Mouse (Mus musculus): ENCODE data around the gene Icam5. TPM values are rescaled to one million over a fixed set of nuclear protein-coding genes. Genes with fewer than 3 reads are reported as not detected.
A peak's percentile ranks its signal among the peaks of the same experiment; 100 is the strongest.
"Not testable (repeated sequence)": the region's sequence is repeated elsewhere in the genome, so short reads cannot be mapped to it uniquely, and the experiment has no call there.

Icam5 gene
- total RNA-seq, 2 experiments from 2014 or later: 203 to 239 TPM

GRCm38 (mm10) chr9:21033136-21033535 lies 1.3 kb downstream of the Icam5 start:
- peak; percentile 67 to 69 for DNase-seq (ENCODE audit: low spot score in 2 of 2)

GRCm38 (mm10) chr9:21034481-21035085 lies 2.7 kb downstream of the Icam5 start:
- DNase-seq (ENCODE audit: low spot score in 2 of 2): no peak

GRCm38 (mm10) chr9:21035586-21035985 lies 3.7 kb downstream of the Icam5 start:
- DNase-seq (ENCODE audit: low spot score in 2 of 2): peak in 1 of 2 experiments; percentile 12

- no peak for DNase-seq (ENCODE audit: low spot score in 2 of 2)
Measured at GRCm38 (mm10) chr9:21036161-21036560, 4.3 kb downstream of the Icam5 start.

GRCm38 (mm10) chr9:21036666-21037065 lies 4.8 kb downstream of the Icam5 start:
- DNase-seq (ENCODE audit: low spot score in 2 of 2): peak; percentile 21 to 47

- DNase-seq (ENCODE audit: low spot score in 2 of 2): peak in 1 of 2 experiments; percentile 51
Measured at GRCm38 (mm10) chr9:21037481-21037891, 5.6 kb downstream of the Icam5 start.

GRCm38 (mm10) chr9:21039779-21040178 lies 7.9 kb downstream of the Icam5 start:
- no peak for DNase-seq (ENCODE audit: low spot score in 2 of 2)

GRCm38 (mm10) chr9:21041308-21041707 lies 9.4 kb downstream of the Icam5 start:
- DNase-seq (ENCODE audit: low spot score in 2 of 2): peak; percentile 71 to 80

- no peak for DNase-seq (ENCODE audit: low spot score in 2 of 2)
Measured at GRCm38 (mm10) chr9:21043563-21043962, 11.7 kb downstream of the Icam5 start.

- not testable (repeated sequence) for DNase-seq (ENCODE audit: low spot score in 2 of 2)
Measured at GRCm38 (mm10) chr9:21044785-21045184, 12.9 kb downstream of the Icam5 start.

GRCm38 (mm10) chr9:21045235-21045634 lies 13.4 kb downstream of the Icam5 start:
- DNase-seq (ENCODE audit: low spot score in 2 of 2): no peak

- DNase-seq (ENCODE audit: low spot score in 2 of 2): no peak
Measured at GRCm38 (mm10) chr9:21051578-21051977, 19.7 kb downstream of the Icam5 start.

GRCm38 (mm10) chr9:21062928-21063327 lies 31.1 kb downstream of the Icam5 start:
- peak; percentile 77 to 81 for DNase-seq (ENCODE audit: low spot score in 2 of 2)

GRCm38 (mm10) chr9:21067006-21067684 lies 35.3 kb downstream of the Icam5 start, which contains the start of gene Zglp1:
Gene Zglp1 (minus strand): TSS chr9:21067093.
- DNase-seq (ENCODE audit: low spot score in 2 of 2): no peak

GRCm38 (mm10) chr9:21072641-21073040 lies 40.8 kb downstream of the Icam5 start:
- no peak for DNase-seq (ENCODE audit: low spot score in 2 of 2)

- DNase-seq (ENCODE audit: low spot score in 2 of 2): peak; percentile 93
Measured at GRCm38 (mm10) chr9:21073044-21073840, 41.4 kb downstream of the Icam5 start, which contains the start of the genes Gm49373 and Fdx1l. Gene Gm49373 (minus strand): TSS chr9:21073096. Gene Fdx1l (minus strand): TSS chr9:21073614.

GRCm38 (mm10) chr9:21074173-21074572 lies 42.3 kb downstream of the Icam5 start:
- no peak for DNase-seq (ENCODE audit: low spot score in 2 of 2)

- DNase-seq (ENCODE audit: low spot score in 2 of 2): no peak
Measured at GRCm38 (mm10) chr9:21075625-21076024, 43.8 kb downstream of the Icam5 start.

GRCm38 (mm10) chr9:21081127-21081526 lies 49.3 kb downstream of the Icam5 start:
- DNase-seq (ENCODE audit: low spot score in 2 of 2): no peak

GRCm38 (mm10) chr9:21083324-21083723 lies 51.5 kb downstream of the Icam5 start:
- no peak for DNase-seq (ENCODE audit: low spot score in 2 of 2)

All from left cerebral cortex, adult 18-20 months (tissue).